ENCODE assay signal across 9 mouse cellular contexts in genomic region chr2:25292054-25292544, GRCm38 (mm10). TPM values are rescaled to one million over a fixed set of nuclear protein-coding genes. Genes with fewer than 3 reads are reported as not detected.
DNase-seq lines count a peak whose midpoint lies in the region; ATAC-seq and TF ChIP-seq lines count a peak whose summit lies in the region.
"Had no signal": no experiment of that assay in that cellular context is flagged by ENCODE, and none has a peak within 500 bp of the region (broad histone marks: within the 10 kb centered on the region; RNA-seq: fewer than 3 reads in every experiment).

No protein-coding gene starts in this region.

- no peak overlapping the region for H3K27ac ChIP-seq in embryonic facial prominence, embryonic 13.5 days
- no peak overlapping the region for H3K27ac ChIP-seq in hindbrain, embryonic 12.5 days
- no peak overlapping the region for H3K27ac ChIP-seq in liver, embryonic 14.5 days
- H3K27ac ChIP-seq in stomach, embryonic 14.5 days (ENCODE audit: low read length), result no peak overlapping the region

- H3K4me1 ChIP-seq in embryonic facial prominence, embryonic 13.5 days, result peaks cover 30% of the 10 kb centered on the region
- H3K4me1 ChIP-seq in hindbrain, embryonic 12.5 days, result peaks cover 16% of the 10 kb centered on the region
- H3K4me1 ChIP-seq in liver, embryonic 14.5 days (replicated peaks; ENCODE audit: control insufficient read depth in 2 of 2, insufficient read depth in 2 of 2, low read length in 1 of 2), result 0 out of 4 replicates have a peak, but pooled peaks cover 0 to 3% of the 10 kb centered on the region in 2 experiments
- H3K4me1 ChIP-seq in stomach, embryonic 14.5 days (ENCODE audit: control insufficient read depth, insufficient read depth, low read length), result peaks cover 7% of the 10 kb centered on the region

- H3K9ac ChIP-seq in embryonic facial prominence, embryonic 13.5 days, result peak overlapping the region; percentile 54
- peak overlapping the region; percentile 54 for H3K9ac ChIP-seq in hindbrain, embryonic 12.5 days
- no peak overlapping the region for H3K9ac ChIP-seq in liver, embryonic 14.5 days (replicated peaks)
- 0 out of 2 replicates have a peak overlapping the region, but pooled peaks have one; percentile 10 for H3K9ac ChIP-seq in stomach, embryonic 14.5 days (replicated peaks; ENCODE audit: low read depth, low read length)

- no peaks in the 10 kb centered on the region for H3K9me3 ChIP-seq in embryonic facial prominence, embryonic 13.5 days
- no peaks in the 10 kb centered on the region for H3K9me3 ChIP-seq in hindbrain, embryonic 12.5 days (replicated peaks)
- no peaks in the 10 kb centered on the region for H3K9me3 ChIP-seq in liver, embryonic 14.5 days (ENCODE audit: control insufficient read depth, low read length)
- H3K9me3 ChIP-seq in stomach, embryonic 14.5 days (ENCODE audit: control insufficient read depth, low read depth, low read length), result no peaks in the 10 kb centered on the region

- DNase-seq in layer of hippocampus, adult 11-12 months (ENCODE audit: low spot score), result peak; percentile 57
- no peak for DNase-seq in layer of hippocampus, postnatal 14 days (ENCODE audit: low spot score in 2 of 2)
- no peak for DNase-seq in liver, embryonic 14.5 days (ENCODE audit: low read depth in 3 of 3, low spot score in 3 of 3)
- no peak for DNase-seq in spleen, adult 12 weeks (ENCODE audit: low spot score)
- no peak for DNase-seq in embryo, embryonic 10.5 days (ENCODE audit: low spot score)

- TF ChIP-seq EP300 in liver, embryonic 14.5 days (IDR thresholded peaks at IDR 0.05; ENCODE audit: low read depth), result no peak

- H3K4me2 ChIP-seq in embryonic facial prominence, embryonic 13.5 days, result peak overlapping the region; percentile 60
- peak overlapping the region; percentile 47 for H3K4me2 ChIP-seq in hindbrain, embryonic 12.5 days (replicated peaks)
- H3K4me2 ChIP-seq in liver, embryonic 14.5 days (ENCODE audit: low read depth), result peak overlapping the region; percentile 33
- H3K4me2 ChIP-seq in stomach, embryonic 14.5 days (replicated peaks; ENCODE audit: low read depth, low read length), result peak overlapping the region; percentile 46

- peak overlapping the region; percentile 40 for H3K4me3 ChIP-seq in embryonic facial prominence, embryonic 13.5 days
- H3K4me3 ChIP-seq in hindbrain, embryonic 12.5 days, result peak overlapping the region; percentile 31
- peak overlapping the region in 1 of 2 experiments; percentile 25; a peak in 2 of 4 replicates for H3K4me3 ChIP-seq in liver, embryonic 14.5 days (ENCODE audit: insufficient read depth in 1 of 2, low read depth in 2 of 2, low read length in 2 of 2)
- peak overlapping the region; percentile 28 for H3K4me3 ChIP-seq in stomach, embryonic 14.5 days (ENCODE audit: low read depth, low read length)

- no peak for TF ChIP-seq CTCF in liver, embryonic 14.5 days (IDR thresholded peaks at IDR 0.05; ENCODE audit: low read depth)

- H3K27me3 ChIP-seq in embryonic facial prominence, embryonic 13.5 days, result peaks cover 99% of the 10 kb centered on the region
- peaks cover 99% of the 10 kb centered on the region for H3K27me3 ChIP-seq in hindbrain, embryonic 12.5 days
- H3K27me3 ChIP-seq in liver, embryonic 14.5 days (ENCODE audit: control insufficient read depth, insufficient read depth, low read length), result peaks cover 47% of the 10 kb centered on the region
- H3K27me3 ChIP-seq in stomach, embryonic 14.5 days (ENCODE audit: control insufficient read depth, insufficient read depth, low read length), result peaks cover 44% of the 10 kb centered on the region

- 4% methylated on average over 37 of the region's 43 CpGs for WGBS in embryonic facial prominence, embryonic 13.5 days
- 8% methylated on average over 35 of the region's 43 CpGs for WGBS in hindbrain, embryonic 12.5 days
- WGBS in liver, embryonic 14.5 days (ENCODE audit: insufficient replicate concordance), result 11% methylated on average over 39 of the region's 43 CpGs
- 4% methylated on average over 31 of the region's 43 CpGs for WGBS in stomach, embryonic 14.5 days

- ATAC-seq in embryonic facial prominence, embryonic 13.5 days (ENCODE audit: insufficient number of reproducible peaks, insufficient read depth, low FRiP score, low TSS enrichment, low read depth), result no peak
- ATAC-seq in hindbrain, embryonic 12.5 days (ENCODE audit: low FRiP score), result peak; percentile 49
- no peak for ATAC-seq in liver, embryonic 14.5 days (ENCODE audit: insufficient read depth)
- ATAC-seq in stomach, embryonic 14.5 days (ENCODE audit: insufficient number of reproducible peaks, insufficient read depth, low FRiP score, low read depth), result 0 out of 2 replicates have a peak, but pooled peaks have one; percentile 14

- H3K36me3 ChIP-seq in embryonic facial prominence, embryonic 13.5 days, result no peaks in the 10 kb centered on the region
- H3K36me3 ChIP-seq in hindbrain, embryonic 12.5 days, result no peaks in the 10 kb centered on the region
- no peaks in the 10 kb centered on the region for H3K36me3 ChIP-seq in liver, embryonic 14.5 days (replicated peaks; ENCODE audit: control insufficient read depth, insufficient read depth, low read depth)
- no peaks in the 10 kb centered on the region for H3K36me3 ChIP-seq in stomach, embryonic 14.5 days (ENCODE audit: control insufficient read depth, insufficient read depth, low read length)

RNA-seq across cellular contexts. Expression of gene Lrrc26, which starts 2.4 kb away (rescaled TPM):
- total RNA-seq in layer of hippocampus, postnatal 14 days (2021), result not detected
- 0.22 TPM in 2 replicates for polyA plus RNA-seq in embryonic facial prominence, embryonic 13.5 days (2015; fragmentation: Nextera tagmentation; extraction: Ambion mirVana)
- not detected in 2 replicates for polyA plus RNA-seq in hindbrain, embryonic 12.5 days (2016; fragmentation: Nextera tagmentation; extraction: Ambion mirVana)
- polyA plus RNA-seq in liver, embryonic 14.5 days (2012; rRNA removed), result not detected in 2 replicates
- polyA plus RNA-seq in liver, embryonic 14.5 days (2014; fragmentation: Nextera tagmentation; extraction: Ambion mirVana), result not detected in 2 replicates
- polyA plus RNA-seq in stomach, embryonic 14.5 days (2014; fragmentation: Nextera tagmentation; extraction: Ambion mirVana), result 1.9 and 3.4 TPM in 2 replicates
- total RNA-seq: hematopoietic stem cell, adult 5-6 weeks had no signal

RNA-seq across cellular contexts. Expression of gene Tmem210, which starts 4.2 kb away (rescaled TPM):
- not detected for total RNA-seq in layer of hippocampus, postnatal 14 days (2021)
- polyA plus RNA-seq in embryonic facial prominence, embryonic 13.5 days (2015; fragmentation: Nextera tagmentation; extraction: Ambion mirVana), result not detected in 2 replicates
- polyA plus RNA-seq in hindbrain, embryonic 12.5 days (2016; fragmentation: Nextera tagmentation; extraction: Ambion mirVana), result not detected in 2 replicates
- polyA plus RNA-seq in liver, embryonic 14.5 days (2012; rRNA removed), result not detected in 2 replicates
- polyA plus RNA-seq in liver, embryonic 14.5 days (2014; fragmentation: Nextera tagmentation; extraction: Ambion mirVana), result not detected in 2 replicates
- not detected in 2 replicates for polyA plus RNA-seq in stomach, embryonic 14.5 days (2014; fragmentation: Nextera tagmentation; extraction: Ambion mirVana)
- total RNA-seq: hematopoietic stem cell, adult 5-6 weeks had no signal

RNA-seq across cellular contexts. Expression of gene Anapc2, which starts 19.8 kb away (rescaled TPM):
- 10 to 100 TPM; 66.6 to 72.1 TPM for total RNA-seq in layer of hippocampus, postnatal 14 days (2021)
- 137 and 143 TPM in 2 replicates for polyA plus RNA-seq in embryonic facial prominence, embryonic 13.5 days (2015; fragmentation: Nextera tagmentation; extraction: Ambion mirVana)
- 147 and 152 TPM in 2 replicates for polyA plus RNA-seq in hindbrain, embryonic 12.5 days (2016; fragmentation: Nextera tagmentation; extraction: Ambion mirVana)
- 20.5 and 23.8 TPM in 2 replicates for polyA plus RNA-seq in liver, embryonic 14.5 days (2012; rRNA removed)
- polyA plus RNA-seq in liver, embryonic 14.5 days (2014; fragmentation: Nextera tagmentation; extraction: Ambion mirVana), result 30.2 TPM in 2 replicates
- 108 and 116 TPM in 2 replicates for polyA plus RNA-seq in stomach, embryonic 14.5 days (2014; fragmentation: Nextera tagmentation; extraction: Ambion mirVana)

RNA-seq across cellular contexts. Expression of gene Ssna1, which starts 19.9 kb away (rescaled TPM):
- total RNA-seq in layer of hippocampus, postnatal 14 days (2021), result 10 to 100 TPM; 69.1 to 70.1 TPM
- 231 and 246 TPM in 2 replicates for polyA plus RNA-seq in embryonic facial prominence, embryonic 13.5 days (2015; fragmentation: Nextera tagmentation; extraction: Ambion mirVana)
- polyA plus RNA-seq in hindbrain, embryonic 12.5 days (2016; fragmentation: Nextera tagmentation; extraction: Ambion mirVana), result 195 and 201 TPM in 2 replicates
- 65.8 and 76.0 TPM in 2 replicates for polyA plus RNA-seq in liver, embryonic 14.5 days (2012; rRNA removed)
- polyA plus RNA-seq in liver, embryonic 14.5 days (2014; fragmentation: Nextera tagmentation; extraction: Ambion mirVana), result 145 and 155 TPM in 2 replicates
- 241 and 246 TPM in 2 replicates for polyA plus RNA-seq in stomach, embryonic 14.5 days (2014; fragmentation: Nextera tagmentation; extraction: Ambion mirVana)

RNA-seq across cellular contexts. Expression of gene Grin1, which starts 26.9 kb away (rescaled TPM):
- 100 to 1,000 TPM; 419 to 451 TPM for total RNA-seq in layer of hippocampus, postnatal 14 days (2021)
- 0.38 and 1.2 TPM in 2 replicates for polyA plus RNA-seq in embryonic facial prominence, embryonic 13.5 days (2015; fragmentation: Nextera tagmentation; extraction: Ambion mirVana)
- 6.3 and 6.9 TPM in 2 replicates for polyA plus RNA-seq in hindbrain, embryonic 12.5 days (2016; fragmentation: Nextera tagmentation; extraction: Ambion mirVana)
- polyA plus RNA-seq in liver, embryonic 14.5 days (2012; rRNA removed), result 0.02 and 0.05 TPM in 2 replicates
- 0.06 and 0.14 TPM in 2 replicates for polyA plus RNA-seq in liver, embryonic 14.5 days (2014; fragmentation: Nextera tagmentation; extraction: Ambion mirVana)
- polyA plus RNA-seq in stomach, embryonic 14.5 days (2014; fragmentation: Nextera tagmentation; extraction: Ambion mirVana), result 1.8 and 3.2 TPM in 2 replicates
- total RNA-seq: hematopoietic stem cell, adult 5-6 weeks had no signal

Comparison
In these comparisons a context has a peak if more than half of its experiments do, and no peak if none do; other contexts are left out.
1. ATAC-seq: peak in hindbrain, embryonic 12.5 days (single experiment) and stomach, embryonic 14.5 days (single experiment); none in embryonic facial prominence, embryonic 13.5 days (single experiment) and liver, embryonic 14.5 days (single experiment).
2. Peak in every context shown above with its lines, with median percentiles within 50 percentile points of each other: H3K4me2 ChIP-seq.